Mouse (Mus musculus) v-Abl transformed pro-B cells (cell line): ENCODE data around the gene Crabp1.

Experiments used
- in situ Hi-C, 2 experiments: fragments of 400-800 bp; cut with MboI; formaldehyde crosslinking; loops; one replicate each; pipeline ENCODE4 v1.15.1; 2025; ENCODE audit not compliant: unreplicated experiment in 2 of 2

Crabp1 gene

GRCm38 (mm10) chr9:54764561-54765217, at the start of gene Crabp1:
TSS of gene Crabp1 (plus strand) at chr9:54764748.
- in situ Hi-C loops, result no loop called here

- in situ Hi-C loops, result no loop called here
Measured at GRCm38 (mm10) chr9:54715776-54716175, 48.8 kb upstream of the Crabp1 start.

- in situ Hi-C loops, result no loop called here
Measured at GRCm38 (mm10) chr9:54717527-54717926, 47.0 kb upstream of the Crabp1 start.

- in situ Hi-C loops, result no loop called here
Measured at GRCm38 (mm10) chr9:54722156-54722555, 42.4 kb upstream of the Crabp1 start.

GRCm38 (mm10) chr9:54722596-54722995, 42.0 kb upstream of the Crabp1 start:
- in situ Hi-C loops, result no loop called here

- in situ Hi-C loops, result no loop called here
Measured at GRCm38 (mm10) chr9:54726315-54726714, 38.2 kb upstream of the Crabp1 start.

- in situ Hi-C loops, result loop anchor here (10.0 kb wide), 2 partner anchors 583 to 663 kb away; no protein-coding TSS in a partner anchor
Measured at GRCm38 (mm10) chr9:54732122-54732521, 32.4 kb upstream of the Crabp1 start.

GRCm38 (mm10) chr9:54733921-54734638, 30.5 kb upstream of the Crabp1 start, which contains the start of gene Wdr61:
TSS of gene Wdr61 (minus strand) at chr9:54734519.
- in situ Hi-C loops, result loop anchor here (10.0 kb wide), 2 partner anchors 581 to 661 kb away; no protein-coding TSS in a partner anchor

- in situ Hi-C loops, result loop anchor here (5.0 to 10.0 kb wide), 5 partner anchors 88 to 660 kb away; no protein-coding TSS in a partner anchor
Measured at GRCm38 (mm10) chr9:54734639-54735252, 29.8 kb upstream of the Crabp1 start.

- in situ Hi-C loops, result loop anchor here (5.0 to 10.0 kb wide), 5 partner anchors 86 to 659 kb away; no protein-coding TSS in a partner anchor
Measured at GRCm38 (mm10) chr9:54736284-54736701, 28.3 kb upstream of the Crabp1 start.

- in situ Hi-C loops, result loop anchor here (5.0 to 10.0 kb wide), 5 partner anchors 84 to 656 kb away; no protein-coding TSS in a partner anchor
Measured at GRCm38 (mm10) chr9:54738376-54738775, 26.2 kb upstream of the Crabp1 start.

GRCm38 (mm10) chr9:54743891-54744290, 20.7 kb upstream of the Crabp1 start:
- in situ Hi-C loops, result no loop called here

- in situ Hi-C loops, result no loop called here
Measured at GRCm38 (mm10) chr9:54745740-54746370, 18.7 kb upstream of the Crabp1 start.

- in situ Hi-C loops, result no loop called here
Measured at GRCm38 (mm10) chr9:54750215-54750981, 14.2 kb upstream of the Crabp1 start.

- in situ Hi-C loops, result no loop called here
Measured at GRCm38 (mm10) chr9:54751684-54752083, 12.9 kb upstream of the Crabp1 start.

- in situ Hi-C loops, result no loop called here
Measured at GRCm38 (mm10) chr9:54752201-54752943, 12.2 kb upstream of the Crabp1 start.

GRCm38 (mm10) chr9:54752944-54753295, 11.6 kb upstream of the Crabp1 start:
- in situ Hi-C loops, result no loop called here

GRCm38 (mm10) chr9:54759592-54759991, 5.0 kb upstream of the Crabp1 start:
- in situ Hi-C loops, result no loop called here

- in situ Hi-C loops, result no loop called here
Measured at GRCm38 (mm10) chr9:54764091-54764490, 457 bp upstream of the Crabp1 start.
